Mouse (Mus musculus): Measurements from ENCODE around the gene Kansl2.
A peak's percentile ranks its signal among the peaks of the same experiment; 100 is the strongest.

The Kansl2 gene

DNA sequence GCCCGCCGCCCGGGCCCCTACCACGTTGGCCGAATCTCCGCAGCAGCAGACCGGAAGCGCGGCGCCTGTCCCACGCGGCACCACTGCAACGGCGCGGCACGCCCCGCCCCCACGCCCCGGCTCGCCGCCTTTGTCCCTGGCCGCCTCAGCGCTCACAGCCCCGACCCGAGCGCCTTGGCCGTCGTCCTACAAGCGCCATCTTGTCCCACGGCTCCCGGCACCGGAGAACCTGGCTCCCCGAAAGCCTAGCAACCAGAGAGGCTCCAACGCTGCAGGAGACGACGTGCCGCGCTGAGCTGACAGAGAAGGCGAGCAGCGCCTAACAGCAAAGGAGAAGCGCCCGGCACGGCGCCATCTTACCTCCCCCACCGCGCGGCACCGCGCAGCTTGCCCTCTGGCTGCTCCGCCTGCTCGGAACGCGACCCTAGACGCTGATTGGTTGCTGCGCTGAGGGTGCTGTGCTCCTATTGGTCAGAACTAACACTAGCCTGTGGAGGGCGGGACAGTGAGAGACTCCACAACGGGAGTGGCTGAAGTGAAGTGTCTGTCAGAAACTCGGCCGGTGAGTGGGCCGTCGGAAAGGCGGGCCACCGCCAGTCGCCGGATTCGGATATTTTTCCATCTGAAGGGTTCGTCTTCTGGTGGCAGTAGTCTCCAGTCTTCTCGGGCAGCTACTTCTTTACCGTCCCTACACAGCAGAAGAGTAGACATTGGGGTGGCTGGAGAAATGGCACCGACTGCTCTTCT is at the start of gene Kansl2:
TSS of gene Kansl2 (minus strand) at position 384 of the 747 bp plus-strand sequence.
- DNase-seq (ENCODE audit: low spot score): peak; percentile 96

DNA sequence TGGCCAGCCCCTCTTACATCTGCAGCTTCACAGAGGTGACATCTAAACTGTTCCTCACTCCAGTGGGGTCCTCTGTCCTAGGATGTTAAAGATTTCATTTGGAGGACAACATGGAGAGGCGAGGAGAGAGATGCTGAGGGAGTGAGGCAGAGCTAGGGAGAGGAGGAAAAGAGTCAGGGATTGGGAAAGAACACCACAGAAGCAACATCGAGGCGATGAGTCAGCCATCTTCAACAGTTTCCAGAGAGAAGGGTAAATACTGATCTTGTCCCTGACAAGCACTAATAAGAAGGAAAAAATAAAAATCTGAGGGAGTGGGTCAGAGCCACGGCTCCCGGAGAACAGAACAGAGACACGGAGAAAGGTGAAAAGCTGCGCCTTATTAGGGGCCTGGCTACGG is 48.9 kb upstream of the Kansl2 start:
- no peak for DNase-seq (ENCODE audit: low spot score)

DNA sequence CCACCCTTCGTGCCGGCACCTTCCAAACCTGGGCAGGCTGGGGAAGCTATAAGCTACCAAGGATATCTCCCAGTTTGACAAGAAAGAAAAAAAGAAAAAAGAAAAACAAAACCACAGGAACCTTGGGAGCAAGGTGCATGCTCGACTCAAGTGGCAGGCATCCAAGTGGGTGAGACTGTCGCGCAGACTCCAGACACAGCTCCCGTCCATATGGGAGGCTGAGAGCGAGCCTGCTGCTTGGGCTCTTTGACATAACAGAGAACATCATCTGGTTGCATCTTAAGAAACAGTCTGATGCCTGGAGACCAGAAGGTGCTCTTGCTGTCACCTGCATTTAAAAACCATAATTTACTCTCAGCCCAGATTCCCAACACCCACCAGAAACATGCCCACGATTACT is 48.3 kb upstream of the Kansl2 start:
- no peak for DNase-seq (ENCODE audit: low spot score)

DNA sequence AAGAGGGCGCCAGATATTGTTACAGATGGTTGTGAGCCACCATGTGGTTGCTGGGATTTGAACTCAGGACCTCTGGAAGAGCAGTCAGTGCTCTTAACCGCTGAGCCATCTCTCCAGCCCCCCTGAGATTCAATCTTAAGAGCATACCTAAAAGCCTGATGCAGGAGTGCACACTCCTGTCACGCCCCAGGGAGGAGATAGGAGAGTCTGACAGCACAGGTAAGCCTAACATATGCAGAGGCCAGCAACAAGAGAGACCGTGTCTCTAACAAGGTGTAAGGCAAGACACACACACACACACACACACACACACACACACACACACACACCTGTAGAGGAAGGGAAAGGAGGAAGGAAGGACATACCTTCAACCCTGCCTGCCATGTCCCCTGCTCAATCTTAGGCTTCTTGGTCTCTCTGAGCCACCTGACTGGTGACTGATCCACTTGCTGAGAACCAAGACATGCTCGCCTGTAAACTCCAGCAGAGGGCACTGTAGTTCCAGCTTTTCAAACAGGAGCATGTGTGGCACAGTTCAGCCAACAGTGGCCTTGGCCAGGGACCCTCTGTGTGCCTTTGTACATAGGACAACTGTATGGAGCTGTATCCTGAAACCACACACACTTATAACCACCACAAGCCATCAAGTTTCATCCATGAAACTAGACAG is 45.9 kb upstream of the Kansl2 start:
- DNase-seq (ENCODE audit: low spot score): peak; percentile 66

DNA sequence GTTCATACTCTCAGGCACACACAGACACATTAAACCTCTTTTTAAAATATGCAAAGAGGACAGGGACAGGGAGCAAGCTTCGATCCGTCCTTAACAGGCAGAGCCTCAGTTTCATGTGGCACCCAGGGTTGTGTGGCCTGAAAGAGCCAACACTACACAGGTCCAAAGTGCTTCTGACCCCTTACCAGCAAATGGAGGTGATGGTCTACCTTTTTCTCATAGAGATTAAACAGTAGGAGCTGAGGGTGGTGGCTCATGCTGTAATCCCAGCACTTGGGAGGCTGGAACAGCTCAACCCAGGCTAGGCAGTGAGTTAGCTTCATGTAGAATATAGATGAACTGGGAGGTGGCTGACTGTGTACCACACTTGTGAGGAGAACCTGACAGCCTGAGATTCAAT is 45.2 kb upstream of the Kansl2 start:
- DNase-seq (ENCODE audit: low spot score): no peak

DNA sequence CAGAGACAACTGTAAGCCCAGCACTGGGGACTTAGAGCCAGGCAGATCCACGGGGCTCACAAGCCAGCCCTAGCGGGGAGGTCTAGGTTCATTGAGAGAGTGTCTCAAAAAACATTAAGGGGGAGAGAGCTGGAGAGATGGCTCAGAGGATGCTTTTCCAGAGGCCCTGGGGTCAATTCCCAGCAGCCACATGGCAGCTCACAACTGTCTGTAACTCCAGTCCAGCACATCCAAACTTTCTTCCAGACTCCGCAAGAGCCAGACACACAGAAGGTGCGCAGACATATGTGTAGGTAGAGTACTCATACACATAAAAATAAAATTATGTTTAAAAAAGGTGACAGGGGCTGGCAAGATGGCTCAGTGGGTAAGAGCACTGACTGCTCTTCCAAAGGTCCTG is 39.2 kb upstream of the Kansl2 start:
- DNase-seq (ENCODE audit: low spot score): no peak

DNA sequence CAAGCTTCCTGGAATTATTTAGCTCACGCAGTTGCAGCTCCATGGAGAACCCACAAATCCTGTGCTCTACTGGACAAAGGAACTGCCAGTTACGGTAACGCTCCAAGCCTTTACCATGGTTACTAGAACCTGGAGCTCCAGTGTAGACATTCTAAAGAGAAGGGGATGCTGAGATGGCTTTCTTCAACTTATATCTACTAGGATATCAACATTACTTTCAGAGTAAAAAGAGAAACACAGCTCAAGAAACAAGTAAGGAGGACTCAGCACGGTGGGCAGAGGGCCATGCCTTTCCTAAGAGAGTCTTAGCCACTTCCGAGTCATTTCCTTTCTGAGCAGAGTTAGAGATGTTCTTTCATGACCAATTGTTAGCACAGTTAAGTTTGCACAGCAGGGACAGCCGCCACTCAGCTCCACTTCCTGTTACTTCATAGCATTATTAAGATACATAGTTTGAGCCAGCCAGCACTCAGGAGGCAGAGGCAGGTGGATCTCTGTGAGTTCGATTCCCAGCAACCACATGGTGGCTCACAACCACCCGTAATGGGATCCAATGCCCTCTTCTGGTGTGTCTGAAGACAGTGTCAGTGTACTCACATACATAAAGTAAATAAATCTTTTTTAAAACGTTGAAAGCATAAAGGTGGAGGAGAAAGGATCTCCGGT is 36.9 kb upstream of the Kansl2 start, which contains the start of the genes Ccnt1 and 4930415O20Rik:
TSS of gene Ccnt1 (minus strand) at position 51 of the 666 bp plus-strand sequence.
TSS of gene 4930415O20Rik (plus strand) at position 132 of the 666 bp plus-strand sequence.
- no peak for DNase-seq (ENCODE audit: low spot score)

DNA sequence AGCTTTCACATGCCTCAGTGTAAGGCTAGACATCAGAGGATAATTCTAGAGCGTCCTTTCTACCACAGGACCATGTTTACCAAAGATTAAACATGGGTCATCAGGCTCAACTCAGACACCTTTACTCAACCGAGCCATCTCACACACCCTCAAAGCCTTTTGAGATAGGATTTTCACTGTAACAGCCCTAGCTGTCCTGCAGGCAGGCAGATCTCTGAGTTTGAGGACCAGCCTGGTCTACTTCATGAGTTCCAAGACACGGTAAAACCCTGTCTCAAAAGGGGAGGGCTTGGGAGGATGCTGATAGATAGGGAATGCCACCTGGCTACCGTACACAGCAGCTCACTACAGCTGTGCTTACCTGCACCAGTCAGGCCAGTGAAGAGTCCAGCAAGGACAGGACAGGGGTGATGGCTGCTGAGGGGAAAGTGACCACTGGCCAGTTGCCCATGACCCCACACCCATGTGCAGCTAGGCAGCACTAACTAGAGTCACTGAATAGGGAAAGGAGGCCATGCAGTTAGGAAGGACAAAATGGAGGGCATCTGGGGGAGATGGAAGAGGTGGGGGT is 35.8 kb upstream of the Kansl2 start:
- no peak for DNase-seq (ENCODE audit: low spot score)

DNA sequence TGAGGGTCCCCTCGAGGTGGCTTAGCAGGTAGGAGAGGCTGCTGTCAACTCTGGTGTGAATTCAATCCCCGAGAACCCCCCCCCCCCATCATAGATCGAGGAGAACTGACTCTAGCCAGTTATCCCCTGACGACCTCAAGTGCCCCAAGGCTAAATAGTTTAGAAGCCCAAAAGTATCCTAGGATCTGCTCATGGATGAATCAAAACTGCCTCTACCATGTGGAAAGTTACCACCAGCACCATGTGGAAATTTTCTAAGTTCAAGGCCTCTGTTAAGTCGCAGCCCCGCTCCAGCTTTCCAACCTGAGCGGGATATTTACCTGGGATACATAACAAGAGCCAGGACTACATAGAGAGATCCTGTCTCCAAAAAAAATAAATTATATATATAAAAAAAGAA is 35.2 kb upstream of the Kansl2 start:
- DNase-seq (ENCODE audit: low spot score): no peak

DNA sequence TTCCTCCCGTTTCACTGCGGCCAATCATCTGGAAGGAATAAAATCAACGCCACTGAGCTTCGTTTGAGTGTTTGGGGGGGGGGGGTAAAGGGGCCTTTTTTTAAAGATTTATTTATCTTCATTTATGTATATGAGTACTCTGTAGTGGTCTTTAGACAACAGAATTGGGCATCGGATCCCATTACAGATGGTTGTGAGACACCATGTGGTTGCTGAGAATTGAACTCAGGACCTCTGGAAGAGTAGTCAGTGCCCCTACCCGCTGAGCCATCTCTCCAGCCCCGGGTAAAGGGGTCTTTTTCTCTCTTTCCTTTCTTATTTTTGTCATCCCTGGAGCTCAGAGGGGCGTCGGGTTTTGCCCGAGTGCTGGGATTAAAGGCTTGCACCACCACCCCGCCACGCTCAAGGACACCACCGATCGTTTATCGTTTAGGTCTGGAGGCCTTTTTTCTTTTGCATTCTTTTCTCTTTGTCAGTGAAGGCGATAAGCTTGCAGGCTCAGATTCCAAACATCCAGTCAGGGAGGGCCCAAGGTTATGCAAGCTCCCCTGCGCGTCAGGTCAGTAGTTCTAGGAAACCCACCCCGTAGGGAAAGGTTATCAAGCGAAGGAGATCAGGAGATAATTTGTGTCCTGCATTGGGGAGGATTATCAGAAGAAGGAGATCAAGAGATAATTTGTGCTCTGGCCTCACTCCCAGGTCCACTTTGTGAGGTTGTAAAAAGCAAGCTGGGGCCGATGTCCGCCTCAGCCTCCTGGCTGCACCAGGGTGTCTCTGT is 34.4 kb upstream of the Kansl2 start:
- DNase-seq (ENCODE audit: low spot score): peak; percentile 27

DNA sequence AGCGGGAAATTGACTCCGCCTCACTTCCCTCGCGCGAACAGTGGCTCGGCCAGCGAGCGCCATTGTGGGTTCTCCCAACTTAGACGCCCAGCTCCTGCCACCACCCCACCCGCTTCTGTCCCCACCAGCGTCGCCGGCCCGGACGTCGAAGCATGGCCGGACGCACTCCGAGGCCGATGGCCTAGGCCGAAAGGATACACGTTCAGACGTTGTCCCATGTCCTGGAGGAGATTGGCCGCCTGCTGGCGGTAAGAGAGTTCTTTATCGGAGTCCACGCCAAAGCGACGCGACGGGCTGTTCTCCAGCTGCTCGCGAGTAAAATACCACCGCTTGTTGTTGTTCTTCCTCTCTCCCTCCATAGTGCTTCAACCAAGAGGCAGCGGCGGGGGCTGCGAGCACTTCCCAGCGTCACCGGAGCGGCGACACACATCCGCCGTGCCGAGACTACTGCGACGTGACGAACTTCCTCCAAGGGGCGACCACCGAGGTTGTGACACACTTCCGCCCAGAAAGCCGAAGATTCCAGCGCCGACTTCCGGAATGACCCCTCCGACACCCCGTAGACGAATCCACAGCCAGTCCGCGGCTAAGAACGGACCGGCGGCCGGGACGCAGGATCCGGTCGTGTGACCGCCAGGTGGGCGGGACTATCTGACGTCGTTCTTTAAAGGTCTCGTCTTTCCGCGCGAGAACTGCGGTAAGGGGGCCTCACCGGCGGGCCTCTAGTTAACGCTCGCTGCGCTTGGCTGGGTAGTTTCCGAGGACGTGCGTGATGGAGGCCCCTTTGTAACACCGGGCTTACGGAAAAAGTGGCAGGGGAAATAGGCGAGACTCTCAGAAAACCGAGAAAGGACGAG is 33.4 kb upstream of the Kansl2 start:
- DNase-seq (ENCODE audit: low spot score): peak; percentile 99

DNA sequence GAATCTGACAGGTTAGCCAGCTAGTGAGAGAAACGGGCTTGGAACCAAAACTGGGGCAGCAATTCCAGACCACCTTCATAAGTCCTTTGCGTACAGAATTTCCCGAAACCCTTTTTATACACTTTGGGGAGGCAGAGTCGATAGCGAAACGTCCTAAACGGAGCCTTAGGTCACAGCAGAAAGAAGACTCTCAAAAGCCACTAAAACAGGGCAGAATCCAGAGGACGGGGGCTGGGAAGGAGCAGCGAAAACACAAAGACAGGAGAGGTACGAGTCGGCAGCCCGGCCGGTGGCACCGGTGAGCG is 32.9 kb upstream of the Kansl2 start:
- no peak for DNase-seq (ENCODE audit: low spot score)

DNA sequence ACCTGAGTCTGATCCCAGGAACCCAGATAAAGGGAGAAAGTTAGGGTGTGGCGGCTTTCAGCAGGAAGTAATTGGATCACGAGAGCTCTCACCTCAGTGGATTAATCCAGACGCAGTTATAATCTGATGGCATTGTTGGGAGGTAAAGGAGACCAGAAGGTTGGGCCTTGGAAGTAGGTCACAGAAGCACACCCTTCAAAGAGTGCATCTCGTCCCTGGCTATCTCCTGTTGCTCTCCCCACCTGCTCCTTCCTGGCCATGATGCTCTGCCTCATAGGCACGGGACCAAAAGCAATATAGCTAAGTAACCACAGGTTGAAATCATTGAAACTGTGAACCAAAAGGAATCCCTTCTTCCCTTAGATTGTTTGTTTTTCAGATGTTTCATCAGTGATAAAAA is 23.1 kb upstream of the Kansl2 start:
- no peak for DNase-seq (ENCODE audit: low spot score)

DNA sequence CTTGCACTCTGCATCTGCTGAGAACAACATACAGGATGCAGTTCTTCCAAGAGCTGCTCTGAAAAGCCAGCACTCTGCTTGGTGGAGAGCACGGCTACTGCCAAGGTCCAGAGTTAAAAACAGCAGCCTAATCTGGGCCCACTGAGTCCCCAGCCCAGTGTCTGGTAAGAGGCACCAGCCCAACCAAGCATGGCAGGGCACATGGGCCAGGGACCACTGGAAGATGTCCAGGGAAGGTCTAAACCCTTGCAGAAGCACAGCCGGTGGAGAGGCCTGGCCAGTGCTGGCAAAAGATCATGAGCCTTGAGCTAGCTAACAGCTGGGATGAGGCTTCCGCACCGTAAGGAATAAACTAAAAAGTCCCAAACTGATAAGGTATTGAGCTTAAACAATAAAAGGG is 21.8 kb upstream of the Kansl2 start:
- DNase-seq (ENCODE audit: low spot score): no peak

DNA sequence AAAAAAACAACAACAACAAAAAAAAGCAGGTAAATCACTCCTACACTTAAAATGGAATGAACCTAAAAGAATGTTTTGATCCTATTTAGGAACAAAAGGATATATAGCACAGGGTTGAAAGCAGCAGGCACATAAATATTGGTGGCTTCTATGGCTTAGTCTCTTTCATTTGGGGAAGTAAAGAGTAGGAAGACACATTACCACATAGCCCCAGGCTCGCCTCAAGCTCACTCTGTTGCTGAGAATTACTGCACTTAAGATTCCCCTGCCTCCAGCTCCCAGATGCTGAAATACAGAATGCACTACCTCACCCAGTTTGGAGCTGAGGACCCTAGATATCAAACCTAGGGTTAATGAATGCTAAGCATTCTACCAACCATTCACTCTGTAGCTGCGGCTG is 18.7 kb upstream of the Kansl2 start:
- no peak for DNase-seq (ENCODE audit: low spot score)

DNA sequence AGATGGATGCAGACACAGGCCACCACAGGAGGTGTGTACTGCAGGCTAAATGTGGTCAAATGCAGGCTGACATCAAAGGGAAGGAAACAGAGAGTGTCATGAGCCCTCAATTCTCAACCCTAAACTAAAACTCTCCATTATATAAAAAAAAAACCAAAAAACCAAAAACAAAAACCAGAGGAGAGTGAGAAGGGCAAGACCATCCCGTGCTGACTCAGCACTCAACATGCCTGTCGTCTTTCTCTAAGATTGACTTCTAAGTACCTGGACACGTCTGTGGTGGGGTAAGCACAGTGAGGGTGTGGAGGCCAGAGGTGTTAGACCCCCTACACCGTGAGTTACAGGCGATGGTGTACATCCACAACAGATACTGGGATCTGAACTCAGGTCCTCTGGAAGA is 12.8 kb upstream of the Kansl2 start:
- no peak for DNase-seq (ENCODE audit: low spot score)

DNA sequence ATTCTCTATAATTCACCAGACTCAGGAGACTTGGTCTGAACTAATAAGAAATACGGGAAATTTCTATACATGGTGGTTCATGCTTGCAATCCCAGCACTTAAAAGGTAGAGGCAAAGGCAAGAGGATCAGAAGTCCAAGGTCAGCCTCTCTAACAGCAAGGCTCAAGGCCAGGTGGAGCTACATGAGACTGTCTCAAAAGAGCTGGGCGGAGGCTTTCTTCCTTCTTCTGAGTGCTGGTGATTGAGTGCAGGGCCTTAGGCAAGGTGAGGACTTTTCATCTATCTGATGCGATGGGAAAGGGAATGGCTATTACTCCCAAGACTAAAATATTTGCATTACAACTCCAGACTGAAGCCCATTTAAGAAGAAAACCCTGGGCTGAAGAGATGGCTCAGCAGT is 11.1 kb upstream of the Kansl2 start:
- DNase-seq (ENCODE audit: low spot score): no peak

DNA sequence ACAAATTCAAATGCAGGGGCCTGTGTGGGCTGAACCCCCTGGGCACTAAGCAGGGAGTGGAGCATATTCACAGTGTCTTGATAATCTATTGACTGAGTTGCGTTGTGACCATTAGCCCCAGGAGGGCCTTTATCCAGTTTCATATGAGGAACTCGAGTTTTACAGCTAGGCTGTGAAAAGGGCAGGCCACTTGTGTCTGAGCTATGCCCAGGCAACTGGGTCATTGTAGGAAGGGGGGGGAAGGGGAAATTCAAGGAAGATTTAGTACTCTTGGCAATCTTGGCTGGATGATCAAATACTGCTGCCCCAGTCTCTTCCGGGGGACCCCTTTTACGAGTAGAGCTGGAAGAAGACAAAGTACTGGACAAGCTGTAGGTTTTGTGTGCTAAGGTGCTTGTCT is 9.3 kb upstream of the Kansl2 start:
- DNase-seq (ENCODE audit: low spot score): no peak

DNA sequence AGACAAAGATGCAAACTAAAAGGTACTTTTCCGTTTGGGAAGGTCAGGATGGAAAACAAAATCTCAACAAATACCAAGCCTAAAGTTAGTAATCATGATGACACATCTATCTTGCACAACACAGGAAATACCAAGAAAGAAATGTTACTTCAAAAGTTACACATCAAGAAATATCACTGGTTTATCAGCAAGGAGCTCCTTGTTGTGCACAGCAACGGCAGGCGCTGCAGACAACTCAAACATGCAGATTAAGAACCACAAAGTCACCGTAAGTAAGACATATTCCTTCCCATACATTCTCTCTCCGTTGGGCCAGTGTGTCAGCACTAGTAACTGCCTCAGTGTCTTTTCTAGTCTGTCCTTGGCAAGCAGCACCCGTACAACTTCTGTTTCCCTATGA is 7.0 kb upstream of the Kansl2 start:
- DNase-seq (ENCODE audit: low spot score): no peak

DNA sequence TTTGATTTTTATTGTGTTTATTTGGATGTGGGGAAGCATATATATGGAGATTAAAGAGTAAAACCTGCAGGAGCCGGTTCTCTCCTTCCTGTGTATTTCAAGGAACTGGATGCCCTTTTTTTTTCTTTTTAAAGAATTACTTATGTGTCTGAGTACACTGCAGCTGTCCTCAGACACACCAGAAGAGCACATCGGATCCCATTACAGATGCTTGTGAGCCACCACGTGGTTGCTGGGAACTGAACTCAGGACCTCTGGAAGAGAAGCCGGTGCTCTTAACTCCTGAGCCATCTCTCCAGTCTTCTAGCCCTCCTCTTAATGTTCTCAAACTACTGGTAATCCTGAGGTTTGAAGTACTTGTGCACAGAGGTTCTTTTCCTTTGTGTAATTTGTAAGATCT is 3.9 kb upstream of the Kansl2 start:
- no peak for DNase-seq (ENCODE audit: low spot score)

DNA sequence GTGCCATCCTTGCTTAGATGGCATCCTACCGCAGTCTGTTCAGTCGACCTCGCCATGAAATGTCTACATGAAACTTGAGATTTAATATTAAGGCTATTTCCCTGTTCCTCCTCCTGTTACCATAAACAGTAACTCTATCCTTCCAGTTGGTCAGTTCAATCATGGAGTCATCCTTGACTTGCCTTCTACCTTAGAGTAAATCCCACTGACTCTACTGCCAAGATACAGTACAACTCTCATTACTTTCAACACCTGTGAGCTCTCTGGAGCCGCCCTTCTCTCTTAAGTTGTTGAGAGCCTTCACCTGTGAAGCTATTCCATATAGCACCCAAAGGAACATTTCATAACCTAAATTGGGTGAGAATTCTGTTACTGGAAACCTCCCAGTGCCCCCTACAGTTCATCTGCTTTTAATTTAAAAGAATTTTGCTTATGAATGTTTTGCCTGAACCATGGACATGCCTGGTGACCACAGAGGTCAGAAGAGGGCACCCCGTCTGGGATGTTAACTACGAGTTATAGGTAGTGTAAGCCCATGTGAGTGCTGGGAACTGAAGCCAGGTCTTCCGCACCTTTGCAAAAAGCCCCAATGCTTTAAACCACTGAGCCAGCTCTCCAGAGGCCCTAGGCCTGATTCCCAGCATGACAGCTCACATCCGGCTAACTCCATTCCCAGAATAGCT is 2.9 kb upstream of the Kansl2 start:
- DNase-seq (ENCODE audit: low spot score): no peak
